In the genomic region with DNA sequence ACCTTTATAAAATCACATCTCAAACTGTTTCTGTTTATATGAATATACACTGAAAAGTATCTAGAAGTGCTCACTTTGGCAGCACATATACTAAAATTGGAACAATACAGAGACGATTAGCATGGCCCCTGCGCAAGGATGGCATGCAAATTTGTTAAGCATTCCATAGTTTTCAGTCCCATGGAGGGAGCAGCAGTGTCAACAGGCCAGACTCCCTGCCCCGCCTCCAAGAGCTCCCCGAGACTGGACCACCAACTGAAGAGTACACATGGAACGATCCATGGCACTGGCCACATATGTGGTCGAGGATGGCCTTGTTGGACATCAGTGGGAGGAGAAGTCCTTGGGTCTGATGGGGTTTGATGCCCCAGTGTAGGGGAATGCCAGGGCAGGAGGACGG, we compare ENCODE assay signal across 21 mouse cellular contexts. TPM values are rescaled to one million over a fixed set of nuclear protein-coding genes. Genes with fewer than 3 reads are reported as not detected.
DNase-seq lines count a peak whose midpoint lies in the region; ATAC-seq lines count a peak whose summit lies in the region.
"Had no signal": no experiment of that assay in that cellular context is flagged by ENCODE, and none has a peak within 500 bp of the region (broad histone marks: within the 10 kb centered on the region; RNA-seq: fewer than 3 reads in every experiment).

No protein-coding gene starts in this region.

- H3K4me2 ChIP-seq in midbrain, embryonic 14.5 days (ENCODE audit: low read length) = no peak overlapping the region
- H3K4me2 ChIP-seq in neural tube, embryonic 13.5 days = no peak overlapping the region
- no peak overlapping the region for H3K4me2 ChIP-seq in neural tube, embryonic 15.5 days
- no peak overlapping the region for H3K4me2 ChIP-seq in midbrain, embryonic 16.5 days (ENCODE audit: low read length)
- H3K4me2 ChIP-seq: embryonic facial prominence, embryonic 12.5 days; forebrain, embryonic 13.5 days; forebrain, embryonic 15.5 days had no signal

- ATAC-seq in midbrain, embryonic 14.5 days (ENCODE audit: low FRiP score, low TSS enrichment) = no peak
- ATAC-seq in neural tube, embryonic 13.5 days (ENCODE audit: low read depth) = no peak
- ATAC-seq in neural tube, embryonic 15.5 days (ENCODE audit: low FRiP score) = no peak
- no peak for ATAC-seq in midbrain, embryonic 16.5 days
- ATAC-seq: forebrain, embryonic 13.5 days; forebrain, embryonic 15.5 days; forebrain, postnatal 0 days had no signal

- no peak overlapping the region for H3K9ac ChIP-seq in midbrain, embryonic 14.5 days (replicated peaks; ENCODE audit: low read length)
- no peak overlapping the region for H3K9ac ChIP-seq in neural tube, embryonic 13.5 days
- H3K9ac ChIP-seq in neural tube, embryonic 15.5 days (replicated peaks) = no peak overlapping the region
- no peak overlapping the region for H3K9ac ChIP-seq in midbrain, embryonic 16.5 days (ENCODE audit: low read depth, low read length)
- H3K9ac ChIP-seq: embryonic facial prominence, embryonic 12.5 days; forebrain, embryonic 13.5 days; forebrain, embryonic 15.5 days; forebrain, postnatal 0 days had no signal

- H3K9me3 ChIP-seq in midbrain, embryonic 10.5 days (replicated peaks) = no peaks in the 10 kb centered on the region
- H3K9me3 ChIP-seq in midbrain, embryonic 14.5 days (ENCODE audit: control insufficient read depth, low read length) = no peaks in the 10 kb centered on the region
- no peaks in the 10 kb centered on the region for H3K9me3 ChIP-seq in neural tube, embryonic 13.5 days
- H3K9me3 ChIP-seq in neural tube, embryonic 15.5 days (replicated peaks) = no peaks in the 10 kb centered on the region
- no peaks in the 10 kb centered on the region for H3K9me3 ChIP-seq in midbrain, embryonic 16.5 days (replicated peaks; ENCODE audit: control insufficient read depth, low read length, poor library complexity, severe bottlenecking)
- H3K9me3 ChIP-seq: embryonic facial prominence, embryonic 10.5 days; embryonic facial prominence, embryonic 12.5 days; forebrain, embryonic 13.5 days; forebrain, embryonic 15.5 days had no signal

- peaks cover 62% of the 10 kb centered on the region for H3K4me1 ChIP-seq in midbrain, embryonic 10.5 days
- H3K4me1 ChIP-seq in midbrain, embryonic 14.5 days (ENCODE audit: control insufficient read depth, insufficient read depth, low read length) = peaks cover 25% of the 10 kb centered on the region
- H3K4me1 ChIP-seq in neural tube, embryonic 13.5 days (replicated peaks) = peaks cover 34% of the 10 kb centered on the region
- H3K4me1 ChIP-seq in neural tube, embryonic 15.5 days = peaks cover 13% of the 10 kb centered on the region
- peaks cover 36% of the 10 kb centered on the region for H3K4me1 ChIP-seq in midbrain, embryonic 16.5 days (ENCODE audit: control insufficient read depth, insufficient read depth, low read length)

- no peaks in the 10 kb centered on the region for H3K27me3 ChIP-seq in midbrain, embryonic 10.5 days (ENCODE audit: low read depth, poor library complexity, severe bottlenecking)
- H3K27me3 ChIP-seq in midbrain, embryonic 14.5 days (ENCODE audit: control insufficient read depth, insufficient read depth, low read length) = no peaks in the 10 kb centered on the region
- no peaks in the 10 kb centered on the region for H3K27me3 ChIP-seq in neural tube, embryonic 13.5 days
- H3K27me3 ChIP-seq in neural tube, embryonic 15.5 days (replicated peaks) = no peaks in the 10 kb centered on the region
- no peaks in the 10 kb centered on the region for H3K27me3 ChIP-seq in midbrain, embryonic 16.5 days (ENCODE audit: control insufficient read depth, insufficient read depth, low read depth, low read length)
- H3K27me3 ChIP-seq: embryonic facial prominence, embryonic 12.5 days; forebrain, embryonic 13.5 days; forebrain, embryonic 15.5 days had no signal

- peak; percentile 23 for DNase-seq in adrenal gland, adult 2 months
- no peak for DNase-seq in adrenal gland, postnatal 25 days
- no peak for DNase-seq in midbrain, embryonic 10.5 days (ENCODE audit: low spot score)
- DNase-seq in midbrain, embryonic 14.5 days = no peak
- no peak for DNase-seq in cerebellum, adult 11-12 months
- DNase-seq: adrenal gland, adult 8-10 months; adrenal gland, postnatal 14 days; cerebellum, adult 11 months; cerebellum, adult 2 months; cerebellum, adult 9-10 months; cerebellum, postnatal 10 days; cerebellum, postnatal 25 days had no signal

- no peak overlapping the region for H3K4me3 ChIP-seq in midbrain, embryonic 10.5 days
- no peak overlapping the region for H3K4me3 ChIP-seq in midbrain, embryonic 14.5 days (replicated peaks; ENCODE audit: low read depth, low read length)
- H3K4me3 ChIP-seq in neural tube, embryonic 13.5 days = no peak overlapping the region
- H3K4me3 ChIP-seq in neural tube, embryonic 15.5 days (replicated peaks) = no peak overlapping the region
- no peak overlapping the region for H3K4me3 ChIP-seq in midbrain, embryonic 16.5 days (ENCODE audit: low read depth, low read length)
- H3K4me3 ChIP-seq: embryonic facial prominence, embryonic 10.5 days; embryonic facial prominence, embryonic 12.5 days; forebrain, embryonic 13.5 days; forebrain, embryonic 15.5 days had no signal

- peak overlapping the region; percentile 1; the same call in 1 of the 2 replicates for H3K27ac ChIP-seq in midbrain, embryonic 10.5 days (replicated peaks)
- H3K27ac ChIP-seq in midbrain, embryonic 14.5 days (replicated peaks; ENCODE audit: low read depth, low read length) = no peak overlapping the region
- H3K27ac ChIP-seq in neural tube, embryonic 13.5 days (replicated peaks) = 0 out of 2 replicates have a peak overlapping the region, but pooled peaks have one; percentile 18
- H3K27ac ChIP-seq in neural tube, embryonic 15.5 days (replicated peaks) = no peak overlapping the region
- H3K27ac ChIP-seq in midbrain, embryonic 16.5 days (ENCODE audit: low read length) = peak overlapping the region; percentile 5; the same call in 1 of the 2 replicates
- H3K27ac ChIP-seq: embryonic facial prominence, embryonic 10.5 days; embryonic facial prominence, embryonic 12.5 days; forebrain, embryonic 13.5 days had no signal

- WGBS in midbrain, embryonic 10.5 days = 77% methylated on average over 7 of the region's 7 CpGs
- 70% methylated on average over 7 of the region's 7 CpGs for WGBS in midbrain, embryonic 14.5 days
- WGBS in neural tube, embryonic 13.5 days = 75% methylated on average over 7 of the region's 7 CpGs
- WGBS in neural tube, embryonic 15.5 days = 81% methylated on average over 7 of the region's 7 CpGs
- WGBS in midbrain, embryonic 16.5 days = 82% methylated on average over 7 of the region's 7 CpGs

- no peaks in the 10 kb centered on the region for H3K36me3 ChIP-seq in midbrain, embryonic 10.5 days
- no peaks in the 10 kb centered on the region for H3K36me3 ChIP-seq in midbrain, embryonic 14.5 days (ENCODE audit: control insufficient read depth, insufficient read depth, low read length)
- no peaks in the 10 kb centered on the region for H3K36me3 ChIP-seq in neural tube, embryonic 13.5 days
- H3K36me3 ChIP-seq in neural tube, embryonic 15.5 days = no peaks in the 10 kb centered on the region
- no peaks in the 10 kb centered on the region for H3K36me3 ChIP-seq in midbrain, embryonic 16.5 days (ENCODE audit: control insufficient read depth, insufficient read depth, low read length)
- H3K36me3 ChIP-seq: embryonic facial prominence, embryonic 10.5 days; embryonic facial prominence, embryonic 12.5 days; forebrain, embryonic 15.5 days had no signal

RNA-seq across cellular contexts. Expression of a gene that starts 45.7 kb away (rescaled TPM):
- 100 to 1,000 TPM; 262 to 484 TPM for total RNA-seq in adrenal gland, adult 2 months (2021)
- polyA plus RNA-seq in adrenal gland, adult 2 months (2012; rRNA removed) = 535 and 733 TPM in 2 replicates
- 341 and 367 TPM in 2 replicates for total RNA-seq in adrenal gland, postnatal 25 days (2021)
- polyA plus RNA-seq in midbrain, embryonic 10.5 days (2016; fragmentation: Nextera tagmentation; extraction: Ambion mirVana) = 18.9 and 23.9 TPM in 2 replicates
- 47.2 and 51.8 TPM in 2 replicates for polyA plus RNA-seq in midbrain, embryonic 14.5 days (2014; fragmentation: Nextera tagmentation; extraction: Ambion mirVana)
- polyA plus RNA-seq in neural tube, embryonic 13.5 days (2015; fragmentation: Nextera tagmentation; extraction: Ambion mirVana) = 33.6 and 36.9 TPM in 2 replicates
- 31.8 and 32.7 TPM in 2 replicates for polyA plus RNA-seq in neural tube, embryonic 15.5 days (2015; fragmentation: Nextera tagmentation; extraction: Ambion mirVana)
- 35.4 and 35.6 TPM in 2 replicates for polyA plus RNA-seq in midbrain, embryonic 16.5 days (2015; fragmentation: Nextera tagmentation; extraction: Ambion mirVana)
- total RNA-seq: MEL had no signal

Comparison
In these comparisons a context has a peak if more than half of its experiments do, and no peak if none do; other contexts are left out.
1. H3K27ac ChIP-seq: peak in midbrain, embryonic 10.5 days (single experiment), neural tube, embryonic 13.5 days (single experiment) and midbrain, embryonic 16.5 days (single experiment); none in midbrain, embryonic 14.5 days (single experiment) and neural tube, embryonic 15.5 days (single experiment).
2. RNA of a gene that starts 45.7 kb away (polyA plus RNA-seq): 535 to 733 TPM in adrenal gland, adult 2 months; 47.2 to 51.8 TPM in midbrain, embryonic 14.5 days, 33.6 to 36.9 TPM in neural tube, embryonic 13.5 days, 35.4 to 35.6 TPM in midbrain, embryonic 16.5 days, 31.8 to 32.7 TPM in neural tube, embryonic 15.5 days and 18.9 to 23.9 TPM in midbrain, embryonic 10.5 days; every median in the first group is over 10 times any median in the second.